Mouse (Mus musculus): ENCODE data around the gene Kcnj9.
A peak's percentile ranks its signal among the peaks of the same experiment; 100 is the strongest.

Kcnj9 gene

DNA sequence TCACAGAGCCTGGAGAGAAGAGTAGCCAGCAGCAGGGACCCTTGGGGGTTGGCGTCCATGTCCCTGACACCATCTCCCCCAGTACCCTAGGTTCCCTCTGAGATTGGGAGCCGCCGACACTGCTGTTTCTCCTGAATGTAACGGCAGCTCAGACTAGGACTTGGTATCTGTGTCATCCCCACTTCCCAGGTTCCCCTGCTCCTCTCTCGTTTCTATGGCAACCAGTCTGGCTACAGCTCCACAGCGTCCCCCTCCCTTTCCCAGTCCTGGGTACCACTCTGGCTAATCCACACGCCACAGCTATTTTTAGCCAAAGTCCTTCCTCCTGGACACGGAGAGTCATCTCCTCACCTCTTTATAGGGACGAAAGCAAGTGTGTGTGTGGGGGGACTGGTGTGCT, at the start of gene Kcnj9:
Gene Kcnj9 (minus strand): TSS at position 188 of the 400 bp plus-strand sequence.
- no peak for DNase-seq (ENCODE audit: low read depth, low spot score)

DNA sequence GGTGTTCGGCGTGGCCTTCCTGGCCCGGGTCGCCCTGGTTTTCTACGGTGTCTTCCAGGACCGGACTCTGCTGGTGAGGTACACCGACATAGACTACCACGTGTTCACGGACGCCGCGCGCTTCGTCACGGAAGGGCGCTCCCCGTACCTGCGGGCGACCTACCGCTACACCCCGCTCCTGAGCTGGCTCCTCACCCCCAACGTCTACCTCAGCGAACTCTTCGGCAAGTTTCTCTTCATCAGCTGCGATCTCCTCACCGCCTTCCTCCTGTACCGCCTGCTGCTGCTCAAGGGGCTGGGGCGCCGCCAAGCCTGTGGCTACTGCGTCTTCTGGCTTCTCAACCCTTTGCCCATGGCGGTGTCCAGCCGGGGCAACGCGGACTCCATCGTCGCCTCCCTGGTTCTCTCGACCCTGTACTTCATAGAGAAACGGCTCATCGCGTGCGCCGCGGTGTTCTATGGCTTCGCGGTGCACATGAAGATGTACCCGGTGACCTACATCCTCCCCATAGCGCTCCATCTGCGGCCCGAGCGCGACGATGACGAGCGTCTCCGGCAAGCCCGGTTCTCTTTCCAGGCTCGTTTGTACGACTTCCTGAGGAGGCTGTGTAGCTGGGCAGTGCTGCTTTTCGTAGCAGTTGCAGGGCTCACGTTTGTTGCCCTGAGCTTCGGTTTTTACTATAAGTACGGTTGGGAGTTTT, 47.8 kb upstream of the Kcnj9 start:
- DNase-seq (ENCODE audit: low read depth, low spot score) = no peak

DNA sequence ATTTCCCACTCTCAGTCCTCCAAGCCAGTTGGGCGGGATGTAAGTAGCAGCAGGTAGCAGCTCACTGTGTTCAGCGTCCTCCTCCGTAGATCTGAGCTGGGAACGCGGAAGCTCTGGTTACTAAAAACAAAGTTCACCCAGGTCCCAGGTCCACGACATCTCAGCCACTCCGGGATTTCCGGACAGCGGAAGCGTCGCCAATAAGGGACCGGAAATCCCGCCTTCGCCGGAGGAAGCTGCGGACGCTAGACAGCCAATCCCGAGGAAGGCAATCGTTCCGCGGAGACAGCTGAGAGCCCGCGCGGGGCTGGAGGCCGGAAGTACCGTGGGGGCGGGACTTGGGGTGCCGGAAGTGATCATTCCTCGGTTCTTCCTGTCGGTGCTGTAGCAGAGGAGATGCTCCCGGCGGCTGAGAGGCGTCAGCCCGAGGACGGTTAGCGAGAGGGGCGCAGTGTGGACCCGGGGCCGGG, 47.1 kb upstream of the Kcnj9 start, which contains the start of gene Pigm:
Gene Pigm (plus strand): TSS at position 349 of the 470 bp plus-strand sequence.
- DNase-seq (ENCODE audit: low read depth, low spot score) = peak; percentile 94

DNA sequence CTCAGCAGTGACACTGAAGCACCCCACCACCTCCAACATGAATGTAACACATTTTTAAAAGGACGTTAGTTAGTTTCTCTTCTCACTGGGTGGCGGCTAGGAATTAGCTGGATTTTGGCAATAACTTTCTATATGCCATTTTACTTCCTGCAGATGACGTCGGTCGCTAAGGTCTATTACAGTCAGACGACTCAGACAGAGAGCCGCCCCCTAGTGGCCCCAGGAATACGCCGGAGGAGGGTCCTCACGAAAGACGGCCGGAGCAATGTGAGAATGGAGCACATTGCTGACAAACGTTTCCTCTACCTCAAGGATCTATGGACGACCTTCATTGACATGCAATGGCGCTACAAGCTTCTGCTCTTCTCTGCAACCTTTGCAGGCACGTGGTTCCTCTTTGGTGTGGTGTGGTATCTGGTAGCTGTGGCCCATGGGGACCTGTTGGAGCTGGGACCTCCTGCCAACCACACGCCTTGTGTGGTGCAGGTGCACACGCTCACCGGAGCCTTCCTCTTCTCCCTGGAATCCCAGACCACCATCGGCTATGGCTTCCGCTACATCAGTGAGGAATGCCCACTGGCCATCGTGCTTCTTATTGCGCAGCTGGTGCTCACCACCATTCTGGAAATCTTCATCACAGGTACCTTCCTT, 39.8 kb upstream of the Kcnj9 start:
- peak; percentile 59 for DNase-seq (ENCODE audit: low read depth, low spot score)

DNA sequence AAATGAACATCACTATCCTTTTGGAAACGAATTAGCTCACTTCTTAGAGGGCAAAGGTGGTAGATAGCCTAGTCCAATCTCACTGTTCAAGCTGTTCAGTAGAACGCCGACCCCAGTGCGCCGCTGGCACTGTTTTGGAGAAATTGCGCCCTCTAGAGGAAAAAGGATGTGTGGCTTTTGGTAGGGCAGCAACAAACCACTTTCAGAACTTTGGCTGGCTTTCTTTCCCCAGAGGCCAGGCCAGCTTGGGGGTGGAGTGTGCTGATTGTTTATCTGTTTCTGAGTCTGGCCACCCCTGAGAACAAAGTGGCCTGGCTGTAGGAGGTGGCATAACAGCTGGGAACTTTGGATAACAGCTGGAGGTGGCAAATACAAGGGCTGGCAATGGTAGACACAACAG, 35.6 kb upstream of the Kcnj9 start:
- DNase-seq (ENCODE audit: low read depth, low spot score) = peak; percentile 56

DNA sequence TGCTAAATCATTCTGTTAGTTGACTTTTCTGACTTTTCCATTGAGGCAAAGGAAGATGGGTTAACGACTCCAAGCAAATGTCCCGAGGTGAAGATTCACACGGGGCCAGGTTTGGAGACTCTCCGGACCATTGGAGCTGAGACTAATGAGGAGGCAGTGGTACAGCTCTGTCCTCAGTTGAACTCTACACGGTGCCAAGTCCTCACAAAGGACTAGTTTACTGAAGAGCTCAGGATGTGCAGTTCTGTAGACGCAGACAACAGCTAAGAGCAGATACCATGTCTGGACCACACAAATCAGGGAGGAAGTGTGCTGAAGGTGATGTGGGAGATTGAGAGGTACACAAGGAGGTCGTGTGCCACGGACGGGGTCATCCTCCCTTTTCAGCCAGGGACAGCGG, 29.2 kb upstream of the Kcnj9 start:
- no peak for DNase-seq (ENCODE audit: low read depth, low spot score)

DNA sequence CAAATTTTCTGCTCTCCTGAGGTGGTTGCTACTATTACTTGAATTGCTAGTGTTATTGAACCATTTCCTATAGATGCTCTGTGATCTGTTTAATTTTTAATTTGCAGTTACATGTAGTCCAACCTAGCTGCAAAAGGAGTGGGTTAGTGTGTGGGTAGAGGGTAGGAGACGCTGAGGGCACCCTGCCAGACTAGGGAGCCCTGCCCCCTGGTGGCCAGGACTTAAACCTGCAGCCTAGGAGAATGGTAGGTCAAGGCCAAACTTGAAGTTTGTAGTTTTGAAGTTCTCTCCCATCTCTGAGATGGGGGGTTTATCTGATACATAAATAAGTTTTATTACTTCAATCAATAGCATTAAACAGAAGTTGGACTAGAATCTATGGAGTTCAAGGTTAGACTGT, 28.4 kb upstream of the Kcnj9 start:
- DNase-seq (ENCODE audit: low read depth, low spot score) = no peak

DNA sequence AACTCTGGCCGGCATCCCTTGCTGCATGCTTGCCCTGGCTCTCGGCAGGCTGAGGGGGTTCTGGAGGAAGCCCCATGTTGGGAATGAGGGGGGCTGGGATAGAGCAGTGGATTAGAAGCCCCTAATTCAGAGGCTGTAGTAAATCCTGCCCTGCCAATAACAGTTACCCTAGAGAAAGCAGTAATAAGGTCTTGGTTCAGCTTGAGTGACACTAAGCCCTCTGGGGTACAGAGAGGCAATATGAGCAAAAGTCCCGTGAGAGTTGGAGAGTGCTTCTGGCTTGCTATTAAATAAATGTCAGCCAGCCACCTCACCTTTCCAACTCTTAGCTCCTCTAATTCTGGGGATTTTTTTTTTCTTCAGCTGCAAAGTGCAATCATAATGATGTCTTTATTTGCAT, 26.2 kb upstream of the Kcnj9 start:
- no peak for DNase-seq (ENCODE audit: low read depth, low spot score)

DNA sequence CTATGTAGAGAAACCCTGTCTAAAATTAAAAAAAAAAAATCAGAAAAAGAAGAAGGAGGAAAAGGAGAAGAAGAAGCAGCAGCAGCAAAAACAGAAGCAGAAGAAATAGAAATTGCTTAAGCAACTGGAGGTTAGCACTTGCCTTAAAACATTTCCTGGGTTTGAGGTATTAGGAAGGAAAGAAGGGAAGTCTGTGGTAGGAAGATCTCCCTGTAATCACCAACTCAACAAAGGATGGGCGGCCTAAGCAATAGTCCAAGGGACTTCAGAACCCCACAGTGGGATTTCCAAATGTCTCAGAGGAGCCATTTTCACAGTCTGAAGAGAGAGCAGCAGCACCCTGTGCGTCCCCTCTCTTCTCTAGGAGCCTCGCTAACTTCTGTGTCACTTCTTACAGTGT, 23.3 kb upstream of the Kcnj9 start:
- DNase-seq (ENCODE audit: low read depth, low spot score) = no peak

DNA sequence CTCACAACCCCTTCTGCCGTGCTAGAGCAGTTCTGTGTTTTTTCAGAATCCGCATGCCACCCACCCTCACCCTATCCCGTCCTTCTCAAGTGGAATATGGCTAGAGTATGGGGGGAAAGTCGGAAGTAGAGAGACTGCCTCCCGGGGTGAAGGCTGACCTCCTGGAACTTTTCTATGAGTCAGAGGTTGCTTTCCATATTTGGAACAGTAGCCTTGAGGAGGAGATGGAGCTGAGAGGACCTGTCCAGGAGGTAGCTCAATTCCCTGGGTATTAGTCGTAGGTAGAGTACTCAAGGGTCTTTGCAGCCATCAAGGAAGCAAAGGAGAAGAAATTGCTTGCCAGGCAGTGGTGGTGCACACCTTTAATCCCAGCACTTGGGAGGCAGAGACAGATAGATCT, 22.9 kb upstream of the Kcnj9 start:
- no peak for DNase-seq (ENCODE audit: low read depth, low spot score)

DNA sequence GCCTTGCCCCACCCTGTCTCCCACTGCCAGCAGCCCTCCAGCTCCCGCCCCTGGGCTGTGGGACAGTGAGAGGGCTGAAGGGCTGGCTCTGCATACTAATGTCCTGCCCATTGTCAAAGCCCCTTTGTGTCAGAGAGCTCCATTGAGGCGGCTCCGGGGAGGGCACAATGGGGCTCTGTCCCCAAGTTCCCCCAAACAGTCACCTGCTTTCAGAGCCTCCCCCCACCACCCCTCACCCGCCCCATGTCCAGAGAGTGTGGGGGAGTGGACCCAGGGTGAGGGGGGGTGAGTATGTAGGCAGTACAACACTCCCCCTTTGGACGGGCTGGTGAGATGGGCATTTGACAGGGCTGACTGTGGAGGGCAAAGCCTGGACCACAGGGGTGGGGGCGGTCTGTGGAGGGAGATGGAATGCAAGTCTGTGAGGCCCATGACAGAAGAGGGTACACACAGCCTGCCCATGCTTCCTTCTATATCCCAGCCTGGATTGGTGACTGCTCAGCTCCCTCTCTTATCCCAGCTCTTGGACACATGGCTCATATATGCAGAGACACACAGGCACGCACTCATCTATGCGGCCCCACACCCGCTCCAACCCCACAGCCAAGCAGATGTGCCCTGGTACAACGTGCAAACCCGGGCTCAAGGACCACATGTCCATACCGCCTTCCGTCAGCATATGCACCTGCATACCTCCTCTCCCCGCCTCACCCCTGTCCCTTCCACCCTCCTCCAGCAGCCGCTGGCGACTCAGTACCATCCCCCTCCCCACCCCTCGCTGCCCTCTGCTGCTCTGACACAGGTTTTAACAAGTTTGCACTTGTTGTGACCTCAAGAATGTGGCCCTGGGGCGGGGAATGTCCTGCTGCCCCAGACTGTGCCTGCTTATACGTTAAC, 21.0 kb upstream of the Kcnj9 start:
- no peak for DNase-seq (ENCODE audit: low read depth, low spot score)

DNA sequence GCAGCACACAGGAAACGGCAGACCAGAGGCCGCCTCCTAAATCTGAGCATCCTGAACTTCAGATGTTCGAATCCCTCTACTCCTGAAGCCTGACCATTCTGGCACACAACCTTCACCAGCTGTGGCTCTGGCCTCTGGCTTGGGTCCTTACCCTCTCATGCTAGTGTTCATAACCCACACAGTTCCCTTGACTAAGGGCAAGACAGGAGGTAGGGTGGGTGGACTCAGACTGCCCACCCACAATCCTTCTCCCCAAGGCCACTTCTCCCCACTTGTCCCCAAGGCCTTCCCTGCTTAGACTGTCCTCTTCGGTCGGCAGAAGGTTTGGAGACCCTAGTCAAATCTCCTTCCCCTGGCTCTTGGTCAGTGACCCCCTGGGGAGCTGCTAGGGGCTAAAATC, 20.4 kb upstream of the Kcnj9 start:
- no peak for DNase-seq (ENCODE audit: low read depth, low spot score)

DNA sequence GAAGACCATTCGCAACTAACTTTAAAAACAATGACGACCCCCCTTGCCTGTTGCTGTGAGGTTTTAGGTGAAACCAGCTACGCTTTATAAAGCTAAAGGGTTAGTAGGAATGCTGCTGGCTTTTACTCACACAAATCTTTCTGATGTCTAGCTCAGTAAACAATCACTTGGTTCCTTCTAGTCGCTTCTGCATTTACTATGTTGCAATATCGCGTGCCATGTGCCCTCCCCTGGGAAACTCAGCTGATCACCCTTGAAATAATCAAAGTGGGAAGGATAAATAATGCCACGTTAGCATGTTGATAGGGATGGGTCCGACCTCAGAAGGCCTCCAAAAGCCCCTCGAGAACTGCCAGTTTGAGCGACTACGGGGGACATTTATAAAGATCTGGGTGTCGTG, 18.3 kb upstream of the Kcnj9 start:
- DNase-seq (ENCODE audit: low read depth, low spot score) = no peak

DNA sequence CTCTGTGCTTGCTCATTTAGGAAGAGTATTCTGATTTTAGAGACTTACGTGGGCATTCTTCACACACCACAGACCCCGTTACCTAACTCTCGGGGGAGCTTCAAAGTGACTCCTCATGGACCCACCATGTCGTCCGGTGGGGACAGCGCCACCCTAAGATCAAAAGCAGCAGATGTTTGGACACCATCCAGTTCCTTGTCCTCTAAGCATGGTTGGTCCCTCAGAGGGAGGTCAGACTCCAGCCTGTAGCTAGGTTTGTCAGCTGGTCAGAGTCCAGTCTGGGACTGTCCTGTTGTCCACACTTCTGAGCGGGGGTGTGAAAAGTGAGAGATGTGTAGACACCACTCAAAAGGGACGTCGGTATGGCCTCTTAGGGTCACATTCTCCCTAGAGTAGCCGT, 17.6 kb upstream of the Kcnj9 start:
- DNase-seq (ENCODE audit: low read depth, low spot score) = no peak

DNA sequence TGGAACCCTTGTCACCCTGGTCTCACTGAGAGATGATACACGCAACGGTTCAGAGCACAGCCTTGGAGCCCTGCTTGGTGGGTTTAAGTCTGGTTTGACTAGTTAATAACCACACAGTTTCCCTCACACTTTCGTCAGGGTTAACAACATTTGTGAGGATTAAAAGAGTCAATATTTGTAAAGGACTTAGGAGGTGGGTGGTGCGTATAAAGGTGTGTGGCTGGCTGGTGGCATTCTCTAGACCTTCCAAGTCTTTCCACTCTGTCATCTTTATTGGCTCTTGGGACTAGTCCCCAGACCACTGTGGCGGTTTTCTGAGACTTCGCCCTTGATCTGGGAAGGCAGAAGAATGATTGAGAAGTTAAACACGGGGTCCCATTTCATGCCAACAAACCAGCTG, 15.7 kb upstream of the Kcnj9 start:
- DNase-seq (ENCODE audit: low read depth, low spot score) = no peak

DNA sequence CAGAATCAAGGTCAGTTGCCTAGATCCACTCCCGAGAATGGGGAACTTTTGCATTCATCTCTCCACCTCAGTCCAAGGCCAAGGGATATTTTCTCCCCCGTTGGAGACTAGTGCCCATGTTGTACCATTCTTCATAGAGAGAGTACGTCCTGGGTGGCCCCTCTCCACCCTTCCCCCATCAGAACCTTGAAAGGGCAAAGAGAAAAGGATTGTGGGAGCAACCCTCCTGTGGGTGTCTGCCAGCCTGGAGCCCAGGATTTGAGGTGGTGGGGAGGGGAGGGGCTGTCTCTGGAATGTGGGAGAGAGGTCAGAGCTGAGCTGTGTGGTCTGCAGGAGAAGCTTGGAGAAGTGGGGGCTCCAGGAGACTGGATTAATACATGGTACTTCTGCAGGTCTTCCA, 14.8 kb upstream of the Kcnj9 start:
- DNase-seq (ENCODE audit: low read depth, low spot score) = no peak

DNA sequence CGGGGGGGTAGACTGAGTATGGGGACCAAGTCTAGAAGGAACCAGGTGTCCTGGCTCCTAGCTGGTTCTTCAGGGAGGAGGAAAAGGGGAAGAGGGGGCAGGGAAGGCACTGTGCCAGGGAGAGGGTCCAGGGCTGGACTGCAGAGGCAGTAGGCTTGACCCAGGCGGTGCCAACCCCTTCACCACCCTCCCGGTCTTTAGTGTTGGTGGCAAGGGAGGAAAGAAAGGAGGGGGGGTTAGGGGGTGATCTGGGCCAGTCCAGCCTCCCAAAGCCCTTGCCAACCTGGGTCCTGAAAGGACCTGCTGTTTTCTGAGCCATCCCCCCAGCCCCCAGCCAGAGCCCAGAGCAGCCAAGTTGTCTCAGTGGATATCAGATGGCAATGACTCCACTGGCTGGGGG, 13.6 kb upstream of the Kcnj9 start:
- no peak for DNase-seq (ENCODE audit: low read depth, low spot score)

DNA sequence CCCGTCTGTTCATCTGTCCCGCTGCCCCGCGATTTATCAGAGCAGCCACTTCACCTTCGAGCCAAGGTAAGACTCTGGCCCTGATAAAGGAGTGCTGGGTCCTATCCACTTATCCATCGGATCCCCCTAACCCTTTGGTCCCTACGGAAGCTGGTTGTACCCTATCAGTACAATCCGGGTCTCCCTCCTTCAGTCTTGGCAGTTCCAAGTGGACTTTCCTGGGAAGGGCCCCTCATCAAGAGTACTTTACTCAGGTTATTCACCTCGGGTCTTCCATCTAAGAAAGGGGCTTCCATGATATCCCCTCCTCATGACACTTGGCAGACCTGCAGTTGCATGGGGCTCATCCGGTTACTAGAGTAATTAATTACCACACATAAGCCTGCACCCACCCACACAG, 12.3 kb upstream of the Kcnj9 start:
- no peak for DNase-seq (ENCODE audit: low read depth, low spot score)

DNA sequence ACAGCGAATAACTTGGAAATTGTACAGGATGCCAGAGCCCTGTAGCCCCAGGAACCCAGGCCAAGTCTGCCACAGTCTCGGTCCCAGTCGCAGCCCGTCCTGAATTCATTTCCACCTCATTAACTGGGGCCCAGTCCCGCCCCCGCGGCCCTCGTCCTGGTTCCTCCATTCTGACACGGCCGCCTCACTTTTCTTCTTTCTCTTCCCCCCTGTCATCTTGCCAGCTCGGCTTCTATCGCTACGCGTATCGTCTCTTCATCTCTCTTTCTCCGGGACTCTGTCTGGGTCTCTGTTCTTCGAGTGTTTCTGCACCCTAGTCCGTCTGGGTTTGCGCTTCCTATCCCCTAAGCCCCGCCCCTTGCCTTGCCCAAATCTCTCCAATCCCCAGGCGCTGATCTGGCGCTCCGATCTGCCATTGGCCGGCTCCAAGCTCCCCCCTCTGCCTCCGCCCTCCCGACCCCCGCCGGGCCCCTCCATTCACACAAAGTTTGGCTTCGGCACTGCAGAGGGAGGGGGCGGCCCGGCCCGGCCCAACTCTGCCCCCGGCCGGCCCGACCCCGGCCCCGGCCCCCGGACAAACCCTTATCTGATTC, 11.7 kb upstream of the Kcnj9 start, which contains the start of gene Kcnj10:
Gene Kcnj10 (plus strand): TSS at position 482 of the 593 bp plus-strand sequence.
- DNase-seq (ENCODE audit: low read depth, low spot score) = peak; percentile 69

DNA sequence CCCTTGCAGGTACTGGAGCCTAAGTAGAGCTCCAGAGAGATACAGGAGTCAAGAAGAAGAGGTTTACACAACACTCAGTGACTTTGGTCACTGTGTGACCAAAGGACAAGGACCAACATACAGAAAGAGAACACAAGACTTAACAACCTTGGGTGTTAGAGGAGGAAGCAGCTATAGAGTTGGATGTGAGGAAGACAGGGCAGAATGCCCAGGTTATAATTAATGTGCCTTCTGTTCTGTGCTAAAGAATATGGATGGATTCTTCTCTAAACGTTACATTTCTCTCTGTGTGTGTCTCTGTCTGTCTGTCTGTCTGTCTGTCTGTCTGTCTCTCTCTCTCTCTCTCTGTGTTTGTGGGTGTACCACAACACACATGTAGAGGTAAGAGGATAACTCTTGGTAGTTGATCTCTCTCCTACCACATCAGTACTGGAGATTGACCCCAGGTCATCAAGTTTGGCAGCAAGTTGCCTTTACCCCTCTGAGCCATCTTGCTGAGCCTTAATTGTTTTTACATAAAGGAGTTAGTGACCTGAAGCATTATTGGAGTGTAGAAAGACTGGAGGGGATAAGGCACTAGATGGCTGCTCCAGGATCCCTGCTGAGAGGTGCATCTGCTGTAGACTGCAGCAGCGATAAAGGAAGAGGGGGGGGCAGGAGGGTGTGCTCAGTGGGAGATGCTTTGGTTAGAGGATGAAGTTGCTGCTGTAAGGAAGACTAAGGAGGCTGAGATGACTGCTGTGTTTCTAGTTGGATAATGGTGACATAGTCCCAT, 8.5 kb upstream of the Kcnj9 start:
- DNase-seq (ENCODE audit: low read depth, low spot score) = no peak

DNA sequence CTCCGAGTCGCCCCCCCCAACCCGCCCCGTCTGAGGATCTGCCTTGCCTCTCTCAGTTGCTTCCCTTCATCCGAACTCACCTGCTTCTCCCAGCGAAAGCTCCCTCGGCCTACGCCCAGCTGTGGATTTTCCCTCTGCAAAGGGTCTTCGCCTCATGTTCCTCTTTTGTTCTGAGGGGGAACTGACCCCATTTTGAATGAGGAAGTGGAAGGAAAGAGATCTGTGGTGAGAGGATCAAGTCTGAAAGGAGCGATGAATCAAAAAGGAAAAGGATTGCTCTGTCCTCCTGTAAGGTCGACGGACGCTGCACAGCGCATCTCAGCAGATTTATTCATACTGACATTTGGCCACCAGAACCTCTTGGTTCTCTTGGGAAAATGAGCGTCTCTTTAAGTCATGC, 6.7 kb upstream of the Kcnj9 start:
- DNase-seq (ENCODE audit: low read depth, low spot score) = no peak
